Mouse (Mus musculus) hematopoietic stem cell, adult 5-6 weeks (primary cell): ENCODE data around the gene Rnpep. TPM values are rescaled to one million over a fixed set of nuclear protein-coding genes. Genes with fewer than 3 reads are reported as not detected.
"Not testable (repeated sequence)": the region's sequence is repeated elsewhere in the genome, so short reads cannot be mapped to it uniquely, and the experiment has no call there.

Experiments used
- ATAC-seq, 2 experiments: fragments of 125-278 bp in 1 of 2; replicated peaks in 1 of 2; 2 replicates each; pipeline ENCODE4 v1.8.0; 2016 to 2017; ENCODE audit warnings: inconsistent platforms in 2 of 2, mild to moderate bottlenecking in 2 of 2, moderate number of reproducible peaks in 2 of 2, low read depth in 1 of 2, moderate TSS enrichment in 1 of 2; ENCODE audit not compliant: low FRiP score in 2 of 2, poor library complexity in 2 of 2, severe bottlenecking in 2 of 2, insufficient read depth in 1 of 2, low TSS enrichment in 1 of 2
- total RNA-seq: library from RNA; stranded (forward); fragments of 172-1452, 232-1000 nt; gene quantifications from 2 replicates; pipeline ENCODE4 v1.2.3, GENCODE M21; 2017

Rnpep gene
- total RNA-seq, 1 experiment from 2014 or later = 31.6 TPM

GRCm38 (mm10) chr1:135265834-135266233 is 18.1 kb downstream of the Rnpep start:
- ATAC-seq = no peak

GRCm38 (mm10) chr1:135263316-135263715 is 20.6 kb downstream of the Rnpep start:
- no peak for ATAC-seq

GRCm38 (mm10) chr1:135262329-135262728 is 21.6 kb downstream of the Rnpep start:
- no peak for ATAC-seq

GRCm38 (mm10) chr1:135260931-135261330 is 23.0 kb downstream of the Rnpep start:
- no peak for ATAC-seq

GRCm38 (mm10) chr1:135259128-135259436 is 24.8 kb downstream of the Rnpep start:
- peak; percentile 83 to 84 for ATAC-seq

GRCm38 (mm10) chr1:135258380-135259127 is 25.3 kb downstream of the Rnpep start, which contains the start of gene Elf3:
Gene Elf3, minus strand, starts transcription at chr1:135258568.
- ATAC-seq = no peak

GRCm38 (mm10) chr1:135256299-135256698 is 27.6 kb downstream of the Rnpep start:
- ATAC-seq = no peak

- no peak for ATAC-seq
Measured at GRCm38 (mm10) chr1:135252854-135253253, 31.0 kb downstream of the Rnpep start.

GRCm38 (mm10) chr1:135251405-135251804 is 32.5 kb downstream of the Rnpep start:
- ATAC-seq = no peak

- no peak for ATAC-seq
Measured at GRCm38 (mm10) chr1:135250706-135251105, 33.2 kb downstream of the Rnpep start.

GRCm38 (mm10) chr1:135248434-135248850 is 35.4 kb downstream of the Rnpep start:
- peak in 1 of 2 experiments; percentile 21; a peak in 1 of 4 replicates for ATAC-seq

GRCm38 (mm10) chr1:135244014-135244413 is 39.9 kb downstream of the Rnpep start:
- no peak for ATAC-seq

- not testable (repeated sequence) for ATAC-seq
Measured at GRCm38 (mm10) chr1:135240206-135240605, 43.7 kb downstream of the Rnpep start.

- no peak for ATAC-seq
Measured at GRCm38 (mm10) chr1:135237131-135237851, 46.6 kb downstream of the Rnpep start.

GRCm38 (mm10) chr1:135234771-135235170 is 49.1 kb downstream of the Rnpep start:
- no peak for ATAC-seq

GRCm38 (mm10) chr1:135233961-135234360 is 49.9 kb downstream of the Rnpep start:
- no peak for ATAC-seq

GRCm38 (mm10) chr1:135231878-135232277 is 52.0 kb downstream of the Rnpep start:
- not testable (repeated sequence) for ATAC-seq

- ATAC-seq = no peak
Measured at GRCm38 (mm10) chr1:135227339-135227950, 56.4 kb downstream of the Rnpep start.
